Mouse (Mus musculus) C2C12 (cell line): ENCODE measurements at regions not wholly inside any gene's neighbourhood (a gene's known extent, or its start where the extent isn't known, plus 50 kb on each side); places are given as distances from the start of the nearest gene placed in this dataset.

Experiments
- CEBPB ChIP-seq: IDR thresholded peaks from one replicate; pipeline ENCODE4 v1.6.1; 2011; ENCODE audit warnings: low read depth, mild to moderate bottlenecking, control low read depth, moderate library complexity
- CTCF ChIP-seq: IDR thresholded peaks from one replicate; pipeline ENCODE4 v1.5.1; 2011; ENCODE audit not compliant: control insufficient read depth, insufficient read depth, insufficient read length
- FOSL1 ChIP-seq: IDR thresholded peaks from one replicate; pipeline ENCODE4 v1.8.0; 2011; ENCODE audit warnings: mild to moderate bottlenecking, low read length; ENCODE audit not compliant: poor library complexity, insufficient read depth, severe bottlenecking
- MAX ChIP-seq: IDR thresholded peaks from one replicate; pipeline ENCODE4 v1.6.1; 2011; ENCODE audit warnings: mild to moderate bottlenecking, control low read depth
- MYOD1 ChIP-seq: IDR thresholded peaks from one replicate; pipeline ENCODE4 v1.6.1; 2011; ENCODE audit warnings: low read depth; ENCODE audit not compliant: control insufficient read depth, insufficient read length
- USF1 ChIP-seq: IDR thresholded peaks from one replicate; pipeline ENCODE4 v1.6.1; 2011; ENCODE audit warnings: low read depth, mild to moderate bottlenecking, control low read depth, moderate library complexity

DNA sequence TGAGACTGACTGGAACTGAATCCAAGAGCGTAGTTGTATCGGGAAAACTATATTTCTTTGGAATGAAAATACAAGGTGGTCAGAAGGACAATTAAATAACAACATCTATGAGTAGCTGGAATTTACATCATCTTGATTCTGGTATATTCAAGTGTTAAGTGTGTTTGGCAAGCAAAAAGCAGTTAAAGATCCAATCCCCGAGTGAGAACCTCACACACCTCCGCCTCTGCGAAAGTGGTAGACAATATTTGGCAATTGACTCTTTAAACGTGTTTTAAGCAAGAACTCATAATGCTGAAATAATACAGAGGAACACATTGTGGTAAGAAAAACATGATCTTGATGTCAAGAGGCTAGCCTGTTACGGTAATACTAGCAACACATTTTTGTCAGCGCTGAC is 231.2 kb upstream of the Dab2 start:
- TF ChIP-seq MAX (no peak), CTCF (no peak), USF1 (no peak), MYOD1 (no peak), FOSL1 (no peak), CEBPB (no peak)
